Mouse (Mus musculus): ENCODE measurements around the gene Rfx4.

Rfx4 gene

DNA sequence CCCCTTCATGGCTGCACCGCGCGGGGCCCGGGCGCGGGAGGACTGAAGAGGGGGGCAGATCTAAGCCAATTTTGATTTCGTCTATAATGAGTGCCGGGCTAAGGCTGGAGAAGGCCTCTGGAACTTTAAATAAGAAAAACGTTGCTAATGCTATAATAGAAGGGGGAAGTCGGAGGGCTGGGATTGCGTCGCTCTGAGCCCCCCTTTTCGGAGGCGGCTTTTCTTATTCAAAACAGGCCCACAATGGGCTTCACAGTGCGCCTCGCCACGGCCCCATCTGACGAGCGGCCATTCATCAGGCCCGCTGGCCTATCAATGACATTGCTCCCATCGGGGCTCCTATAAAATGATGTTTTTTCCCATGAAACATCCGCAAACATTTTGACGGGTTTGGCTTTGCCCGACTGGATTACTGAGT, at the start of gene Rfx4:
TSS of gene Rfx4 (plus strand) at position 277 of the 418 bp plus-strand sequence.
- no peak for DNase-seq (ENCODE audit: low read depth, low spot score)

GRCm38 (mm10) chr10:84706543-84706942, 49.3 kb upstream of the Rfx4 start:
- DNase-seq (ENCODE audit: low read depth, low spot score): no peak

GRCm38 (mm10) chr10:84707226-84707625, 48.6 kb upstream of the Rfx4 start:
- DNase-seq (ENCODE audit: low read depth, low spot score): no peak

DNA sequence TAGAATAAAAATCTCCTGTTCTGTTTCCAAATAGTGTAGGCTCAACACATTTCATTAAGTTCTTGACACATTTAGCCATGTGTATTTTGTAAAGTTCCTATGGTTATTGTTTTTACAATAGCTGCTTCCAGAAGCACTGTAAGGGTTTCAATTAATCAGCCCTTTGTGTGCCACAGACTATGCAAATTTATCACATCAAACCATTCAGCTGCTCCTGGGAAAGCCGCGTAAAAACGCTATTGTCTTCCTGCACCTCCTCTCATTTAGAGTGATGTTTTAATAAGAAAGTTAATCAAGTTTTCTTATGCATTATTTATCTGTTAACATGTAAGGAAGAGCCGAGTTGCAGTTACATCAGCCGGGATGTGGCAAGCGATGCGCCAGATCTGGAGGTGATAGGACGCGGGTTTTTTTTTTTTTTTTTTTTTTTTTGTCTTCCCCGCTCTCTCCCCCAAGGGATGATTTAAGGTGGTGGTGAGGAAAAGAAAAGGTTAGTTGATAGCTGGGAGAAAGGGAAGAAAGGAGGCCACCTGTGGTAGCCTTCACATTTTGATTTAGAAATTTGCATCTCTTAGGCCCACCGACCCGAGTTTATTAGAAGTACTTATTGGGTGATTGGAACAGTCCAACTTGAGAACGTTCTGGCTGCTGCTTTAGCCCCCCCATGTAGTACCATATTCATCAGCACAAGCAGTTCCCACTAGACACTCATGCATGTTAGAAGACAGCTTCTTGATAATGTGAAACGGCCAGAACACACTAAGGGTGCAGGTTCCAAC, 47.9 kb upstream of the Rfx4 start:
- no peak for DNase-seq (ENCODE audit: low read depth, low spot score)

- no peak for DNase-seq (ENCODE audit: low read depth, low spot score)
Observed at GRCm38 (mm10) chr10:84710192-84710591, 45.7 kb upstream of the Rfx4 start.

DNA sequence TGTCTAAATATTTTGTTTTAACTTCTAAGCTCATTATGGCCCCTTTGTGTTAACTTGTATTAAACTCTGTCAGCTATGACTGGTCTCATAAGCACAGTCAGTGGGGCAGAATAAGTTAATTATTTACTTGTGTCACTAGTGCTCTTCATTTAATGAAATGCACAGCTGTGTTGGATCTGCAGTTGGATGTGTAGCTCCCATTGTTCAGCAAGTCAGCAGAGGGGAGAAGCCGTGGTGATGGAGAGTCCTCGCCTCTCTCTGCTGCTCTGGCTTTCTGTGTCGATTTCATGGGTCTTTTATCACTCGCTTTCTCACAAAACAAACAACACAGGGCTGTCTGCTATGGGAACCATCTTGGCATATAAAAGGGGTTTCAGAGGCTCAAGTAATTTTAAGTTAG, 45.0 kb upstream of the Rfx4 start:
- DNase-seq (ENCODE audit: low read depth, low spot score): no peak

DNA sequence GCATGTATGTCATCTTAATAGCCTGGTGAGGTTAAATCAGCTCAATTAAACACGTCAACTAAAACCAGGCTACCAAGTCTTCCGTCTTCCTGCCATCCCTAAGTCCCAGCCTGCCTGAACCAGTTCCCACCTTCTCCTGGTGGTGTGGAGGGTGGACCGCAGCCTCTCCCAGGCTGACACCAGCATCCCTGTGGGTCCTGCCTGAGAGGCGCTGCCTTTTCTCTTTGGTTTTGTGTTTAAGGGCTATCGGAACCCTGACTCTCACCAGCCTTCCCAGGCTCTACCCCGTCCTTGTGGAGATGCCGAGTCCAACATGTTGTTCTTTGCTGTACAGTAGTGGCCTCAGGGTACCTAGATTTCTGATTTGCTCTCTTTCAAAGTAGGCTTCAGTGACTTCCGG, 44.4 kb upstream of the Rfx4 start:
- DNase-seq (ENCODE audit: low read depth, low spot score): no peak

- no peak for DNase-seq (ENCODE audit: low read depth, low spot score)
Observed at GRCm38 (mm10) chr10:84711940-84712339, 43.9 kb upstream of the Rfx4 start.

GRCm38 (mm10) chr10:84712532-84712931, 43.3 kb upstream of the Rfx4 start:
- DNase-seq (ENCODE audit: low read depth, low spot score): no peak

DNA sequence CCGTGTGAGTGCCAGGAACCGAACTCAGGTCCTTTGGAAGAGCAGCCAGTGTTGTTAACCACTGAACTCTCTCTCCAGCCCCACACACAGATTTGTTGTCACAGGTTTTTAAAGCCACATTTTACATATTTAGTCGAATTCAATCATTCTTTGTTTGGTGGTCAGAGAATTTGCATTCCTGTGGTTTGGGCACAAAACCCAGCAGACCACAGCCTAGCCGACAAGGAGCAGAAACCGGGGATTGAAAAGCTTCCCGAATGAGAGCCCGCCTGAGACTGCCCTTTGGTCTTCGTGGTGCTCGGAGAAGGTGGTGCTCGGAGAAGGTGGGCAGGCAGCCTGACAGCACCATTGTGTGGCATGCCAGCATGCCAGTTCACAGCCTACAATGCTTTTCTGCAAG, 42.8 kb upstream of the Rfx4 start:
- DNase-seq (ENCODE audit: low read depth, low spot score): no peak

DNA sequence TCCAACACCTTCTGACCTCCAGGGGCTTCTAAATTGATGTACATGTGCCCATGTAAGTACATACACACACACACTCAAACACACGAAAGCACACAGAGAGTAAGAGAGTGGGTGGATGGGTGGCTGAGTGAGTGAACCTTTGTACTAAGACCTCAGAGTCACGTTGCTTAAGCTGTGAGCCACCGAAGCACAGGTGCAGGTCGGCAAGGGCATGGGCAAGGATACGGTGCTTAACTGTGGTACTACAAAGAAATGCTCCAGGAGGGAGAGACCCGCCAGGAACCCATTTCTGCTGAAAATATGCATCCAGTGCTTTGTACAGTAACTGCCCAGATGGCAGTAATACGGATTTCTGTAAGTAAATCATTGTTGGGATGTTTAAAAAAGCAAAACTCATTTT, 40.2 kb upstream of the Rfx4 start:
- DNase-seq (ENCODE audit: low read depth, low spot score): no peak

DNA sequence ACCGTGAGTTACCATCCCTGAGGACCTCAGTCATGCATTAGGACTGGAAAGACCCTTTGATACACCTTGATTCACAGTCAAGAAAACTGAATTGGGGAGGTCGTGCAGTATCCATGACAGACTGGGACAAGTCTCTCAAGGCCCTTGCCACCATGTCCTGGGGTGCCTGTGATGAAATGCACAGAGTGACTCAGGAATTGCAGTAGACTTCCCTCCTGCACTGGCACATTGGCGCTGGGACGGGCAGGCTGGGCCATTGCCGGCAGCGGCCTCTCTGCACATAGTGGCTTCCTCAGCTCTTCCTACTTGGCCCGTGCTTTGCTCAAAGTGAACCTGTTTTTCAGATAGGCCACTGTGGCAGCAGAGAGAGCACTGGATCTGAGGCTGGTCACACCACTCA, 39.3 kb upstream of the Rfx4 start:
- DNase-seq (ENCODE audit: low read depth, low spot score): no peak

DNA sequence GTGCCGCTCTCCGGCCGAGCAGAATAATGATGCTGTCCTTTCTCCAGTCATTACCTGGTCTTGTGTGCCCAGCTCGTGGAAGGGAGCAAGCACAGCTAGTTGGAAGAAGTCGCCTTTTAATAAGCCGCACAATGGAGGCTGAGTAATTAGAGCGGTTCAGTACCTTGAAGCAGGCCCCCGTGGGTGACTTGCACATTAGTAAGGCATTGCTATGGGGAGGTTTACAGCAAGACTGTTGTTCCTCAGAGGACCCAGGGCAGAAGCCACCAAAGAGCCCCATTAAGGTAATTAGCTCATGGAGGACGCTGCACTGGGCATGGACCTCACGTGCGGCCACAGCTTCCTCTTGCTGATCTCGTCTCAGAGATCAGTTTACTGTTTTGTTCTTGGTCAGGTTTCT, 33.2 kb upstream of the Rfx4 start:
- DNase-seq (ENCODE audit: low read depth, low spot score): no peak

DNA sequence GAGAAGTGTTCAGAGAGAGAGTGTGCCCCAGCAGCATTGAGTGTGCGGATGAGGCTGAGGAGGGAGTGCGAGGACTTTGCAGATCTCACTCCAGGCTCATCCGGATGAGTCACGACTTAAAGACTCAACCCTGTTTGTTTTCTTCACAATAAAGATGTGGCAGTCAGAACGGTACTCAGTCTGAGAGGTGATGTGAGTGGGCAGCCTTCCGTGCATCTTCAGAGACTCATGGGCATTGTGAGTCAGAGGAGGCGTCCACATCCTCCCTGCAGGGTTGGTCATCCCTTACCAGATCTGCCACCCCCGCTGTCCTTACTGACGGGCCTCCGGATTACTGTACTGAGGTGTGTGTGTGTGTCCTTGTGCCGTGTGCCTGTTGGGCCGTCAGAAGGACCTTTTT, 28.9 kb upstream of the Rfx4 start:
- no peak for DNase-seq (ENCODE audit: low read depth, low spot score)

GRCm38 (mm10) chr10:84727760-84728159, 28.1 kb upstream of the Rfx4 start:
- no peak for DNase-seq (ENCODE audit: low read depth, low spot score)

DNA sequence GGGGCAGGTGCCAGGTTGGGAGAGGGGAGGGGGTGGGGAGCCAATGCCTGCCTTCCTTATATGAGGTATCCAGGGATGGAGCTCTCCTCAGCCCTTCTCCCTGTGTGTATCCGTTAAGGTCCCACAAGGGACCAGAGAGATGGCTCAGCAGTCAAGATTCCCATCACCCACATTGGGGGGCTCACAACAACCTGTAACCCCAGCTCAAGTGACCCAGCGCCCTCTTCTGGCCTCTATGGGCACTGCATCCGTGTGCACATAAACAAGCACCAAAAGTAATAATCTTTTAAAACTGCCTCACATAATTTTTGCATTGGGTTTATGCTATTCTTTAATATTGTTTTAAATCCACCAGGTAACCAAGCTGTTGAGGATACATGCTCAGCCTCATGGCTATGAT, 25.8 kb upstream of the Rfx4 start:
- DNase-seq (ENCODE audit: low read depth, low spot score): no peak

DNA sequence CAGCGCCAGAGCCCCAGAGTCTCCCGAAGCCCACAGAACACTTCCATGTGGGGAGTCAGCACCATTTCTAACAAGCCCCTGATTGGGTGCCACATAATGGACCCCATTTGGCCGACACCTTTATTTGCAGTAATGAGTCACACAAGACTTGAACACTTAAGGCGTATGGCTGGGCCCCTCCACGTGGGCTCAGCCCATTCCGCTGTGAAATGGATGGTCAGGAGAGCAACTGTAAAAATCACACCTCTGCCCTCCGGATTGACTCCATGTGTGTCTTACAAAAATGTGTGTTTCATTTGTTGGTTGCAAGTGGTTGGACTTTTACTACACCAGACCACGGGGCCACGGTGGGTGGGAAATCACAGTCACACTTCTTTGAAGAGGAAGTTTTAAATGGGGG, 24.9 kb upstream of the Rfx4 start:
- DNase-seq (ENCODE audit: low read depth, low spot score): no peak

GRCm38 (mm10) chr10:84733511-84733910, 22.4 kb upstream of the Rfx4 start:
- DNase-seq (ENCODE audit: low read depth, low spot score): no peak

DNA sequence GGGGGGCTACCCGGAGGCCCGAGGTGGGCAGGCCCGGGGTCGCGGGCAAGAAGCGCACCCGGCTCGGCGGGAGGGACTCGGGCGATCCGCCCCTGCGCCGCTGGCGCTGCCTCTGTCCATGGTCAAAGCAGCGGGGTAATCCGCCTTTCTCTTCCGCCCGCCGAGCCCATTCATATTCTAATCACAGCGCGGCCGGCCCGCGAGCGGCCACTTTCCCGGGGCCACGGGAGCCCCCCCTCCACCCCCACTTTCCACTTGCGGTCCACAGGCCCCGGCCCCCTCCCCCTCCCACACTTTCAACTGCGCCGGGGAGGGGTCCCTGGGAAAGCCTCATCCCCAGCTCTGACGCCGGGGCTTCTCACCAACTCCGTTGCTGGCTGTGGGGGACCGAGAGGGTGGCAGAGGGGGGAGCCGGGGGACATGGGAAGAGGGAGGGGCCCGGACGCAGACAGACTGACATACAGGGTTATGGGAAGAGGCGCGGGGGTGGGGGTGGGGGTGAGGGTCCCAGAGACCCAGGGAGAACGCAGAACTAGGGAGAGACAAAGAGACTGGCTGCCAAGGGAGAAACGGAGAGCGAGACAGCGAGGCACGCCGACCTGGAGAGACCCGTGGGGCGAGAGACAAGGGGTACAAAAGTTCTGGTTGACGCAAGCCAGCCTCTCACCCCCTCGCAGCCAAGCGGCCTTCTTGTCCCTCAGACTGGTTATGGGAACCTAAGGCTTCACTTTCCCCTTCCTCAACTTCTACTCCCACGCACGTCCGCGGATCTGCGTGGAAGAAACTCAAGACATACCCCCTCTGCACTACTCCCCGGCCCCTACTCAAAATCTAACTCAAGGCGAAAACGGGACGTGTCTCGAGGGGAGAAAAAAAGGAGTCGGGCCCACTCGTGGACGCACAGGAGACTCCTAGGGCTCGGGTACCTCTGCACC, 744 bp upstream of the Rfx4 start:
- DNase-seq (ENCODE audit: low read depth, low spot score): no peak

GRCm38 (mm10) chr10:84756435-84757095, 703 bp downstream of the Rfx4 start:
- DNase-seq (ENCODE audit: low read depth, low spot score): no peak

DNA sequence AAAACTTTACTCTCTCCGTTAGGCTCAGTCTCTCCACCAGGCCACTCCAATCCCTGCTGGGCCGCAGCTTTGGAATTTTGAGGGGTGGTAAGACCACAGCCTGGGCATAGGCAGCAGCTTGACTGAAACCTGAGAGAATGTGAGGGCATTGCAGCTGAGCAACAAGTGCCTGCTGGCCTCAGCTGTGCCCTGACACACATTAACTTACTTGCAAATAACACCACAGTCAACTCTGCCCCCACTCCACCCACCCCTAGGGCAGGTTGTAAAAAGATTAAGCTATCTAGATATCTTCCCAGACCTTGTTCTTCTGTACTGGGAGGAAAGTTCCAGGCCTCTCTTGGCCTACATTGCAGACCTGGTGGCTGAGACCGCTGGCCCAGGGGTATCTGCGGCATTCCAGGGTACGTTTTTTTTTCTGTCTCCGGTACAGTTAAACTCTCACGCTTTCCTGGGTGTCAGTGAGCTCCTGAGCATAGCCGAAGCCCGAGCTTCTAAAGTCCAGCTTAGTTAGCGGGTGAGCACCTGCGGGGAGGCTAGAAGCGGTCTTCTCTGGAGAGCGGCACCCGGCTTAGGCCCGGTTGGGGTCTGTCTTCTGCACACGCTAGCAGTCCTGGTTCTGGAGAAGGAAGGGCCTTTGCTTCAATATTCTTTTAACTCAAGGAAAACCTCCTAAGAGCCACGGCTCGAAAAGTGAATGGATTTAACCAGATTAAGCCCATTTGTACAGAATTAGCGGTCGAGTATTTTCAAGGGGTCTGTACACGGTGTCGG, 1.8 kb downstream of the Rfx4 start:
- DNase-seq (ENCODE audit: low read depth, low spot score): no peak

DNA sequence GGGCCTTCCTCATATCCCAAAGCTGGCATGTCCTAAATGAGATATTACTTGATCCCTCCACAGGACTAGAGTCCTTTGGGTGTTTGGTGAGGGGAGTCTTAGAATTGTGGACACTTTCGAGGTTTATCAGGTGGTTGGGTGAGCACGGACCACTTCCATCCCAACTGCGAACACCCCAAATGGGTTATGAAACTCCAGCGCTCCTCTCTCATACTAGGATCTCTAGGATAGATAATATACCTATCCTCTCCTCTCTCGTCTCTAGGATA, 2.3 kb downstream of the Rfx4 start:
- no peak for DNase-seq (ENCODE audit: low read depth, low spot score)

Data from embryo, embryonic 11.5 days (tissue).